Mouse (Mus musculus) CD4-positive naive resting alpha-beta T cell, adult 76 days (primary cell): ENCODE results near the gene Iqce. TPM values are rescaled to one million over a fixed set of nuclear protein-coding genes. Genes with fewer than 3 reads are reported as not detected.

Source experiments
- total RNA-seq: library from RNA; stranded (reverse); gene quantifications from one replicate; pipeline ENCODE4 v1.2.4, GENCODE M21; 2023

The Iqce gene
- total RNA-seq = 43.6 TPM

DNA sequence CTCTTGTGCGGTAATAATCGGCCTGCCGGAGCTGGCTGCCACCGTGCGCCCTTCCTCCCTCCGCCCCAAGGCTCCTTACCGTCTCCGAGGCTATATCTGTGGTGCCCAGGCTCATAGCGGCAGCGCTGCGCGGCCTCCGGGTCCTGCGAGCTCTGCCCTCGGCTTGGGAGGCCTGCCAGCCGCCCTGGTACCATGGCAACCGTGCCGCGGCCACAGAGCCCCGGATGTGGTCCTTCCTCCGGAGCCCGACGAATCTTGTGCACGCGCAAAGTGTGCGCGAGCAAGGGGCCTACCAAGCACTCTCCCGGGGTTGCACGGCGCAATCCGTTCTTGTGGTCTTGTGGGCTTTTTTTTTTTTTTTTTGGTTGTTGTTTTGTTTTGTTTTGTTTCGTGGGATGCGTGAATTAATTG, at the start of gene Iqce:
Gene Iqce (minus strand): TSS at position 276 of the 411 bp plus-strand sequence.

DNA sequence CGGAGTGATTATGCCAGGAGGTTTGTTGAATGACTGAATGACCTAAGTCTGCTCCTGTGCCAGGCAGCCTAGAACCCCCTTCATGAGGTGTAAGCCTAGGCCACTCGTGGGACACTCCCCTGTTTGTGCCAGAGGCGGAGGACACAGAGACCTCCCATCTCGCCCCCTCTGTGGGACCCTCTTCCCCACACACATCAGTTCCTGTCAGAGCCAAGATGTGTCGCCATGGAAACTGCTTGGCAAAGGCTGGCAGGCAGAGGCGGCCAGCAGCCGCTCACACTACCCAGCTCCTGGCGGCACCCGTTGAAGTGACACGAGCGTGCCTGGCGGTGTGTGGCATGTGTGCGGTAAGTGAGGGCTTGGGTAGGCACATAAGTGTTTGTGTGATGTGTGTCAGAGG, 21.6 kb upstream of the Iqce start, which contains the start of gene Amz1:
Gene Amz1 (plus strand): TSS at position 306 of the 400 bp plus-strand sequence.

DNA sequence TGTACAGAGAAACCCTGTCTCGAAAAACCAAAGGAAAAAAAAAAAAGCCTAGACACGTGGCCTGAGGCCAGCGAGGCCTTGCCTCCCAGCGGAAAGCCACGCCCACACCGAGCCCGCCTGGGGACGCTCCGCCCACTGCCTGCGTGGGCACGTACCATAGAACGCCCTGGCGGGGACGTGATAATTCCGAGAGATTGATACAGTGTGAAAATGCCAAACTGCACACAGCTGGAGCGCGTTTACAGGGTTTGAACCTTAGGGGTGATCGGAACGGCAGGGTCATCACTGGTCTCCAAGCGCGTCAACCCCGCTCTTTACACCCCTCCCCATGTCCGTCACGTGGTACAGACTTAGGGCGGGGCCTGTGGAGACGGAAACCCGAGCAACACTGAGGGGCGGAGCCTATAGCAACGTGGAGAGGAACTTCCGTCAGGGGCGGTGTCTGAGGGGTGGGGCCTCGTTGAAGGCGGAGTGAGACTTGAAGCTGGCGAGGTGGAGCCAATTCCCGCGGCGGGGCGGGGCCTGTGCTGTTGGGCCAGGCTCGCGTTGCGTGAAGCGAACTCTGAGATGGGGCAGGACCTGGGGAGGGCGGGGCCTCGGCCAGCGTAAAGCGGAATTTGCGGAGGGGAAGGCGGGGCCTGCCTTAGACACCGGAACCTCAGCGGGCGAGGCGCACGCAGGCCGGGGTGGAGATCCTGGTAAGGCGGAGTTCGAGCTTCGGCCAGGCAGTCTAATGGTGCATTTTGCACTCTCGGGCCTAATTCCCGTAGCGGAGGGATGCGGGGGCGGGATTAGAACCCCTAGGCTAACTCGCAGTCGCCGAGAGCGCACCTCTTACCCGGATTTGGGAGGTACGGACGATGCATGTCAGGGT, 2.4 kb upstream of the Iqce start, which contains the start of gene Brat1:
Gene Brat1 (plus strand): TSS at position 634 of the 874 bp plus-strand sequence.

DNA sequence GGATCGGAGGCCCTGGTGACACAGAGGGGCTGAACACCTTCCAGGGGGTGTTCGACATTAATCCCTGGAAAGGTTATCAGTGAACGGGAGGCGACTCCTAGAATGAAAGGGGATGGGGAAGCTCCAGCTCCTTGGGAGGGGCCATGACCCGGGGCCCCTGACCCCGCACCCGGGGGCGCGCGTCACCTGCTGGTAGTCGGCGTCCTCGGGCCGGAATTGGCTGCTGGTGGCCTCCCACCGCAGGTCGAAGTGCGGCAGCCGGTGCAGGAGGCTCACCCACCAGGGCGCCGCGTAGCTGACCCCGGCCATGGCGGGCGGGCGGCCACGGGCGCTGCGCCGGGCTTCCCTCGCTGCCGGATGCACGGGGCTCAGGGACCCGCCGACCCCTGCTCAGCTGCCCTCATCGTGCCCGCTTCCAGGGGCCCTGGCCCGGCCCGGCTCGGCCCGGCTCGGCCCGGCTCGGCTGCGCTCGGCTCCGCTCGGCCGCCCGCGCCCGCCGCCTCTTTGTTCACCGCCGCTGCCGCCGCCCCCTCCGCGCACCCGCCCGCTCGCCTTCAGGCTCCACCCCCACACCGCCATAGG, 53.6 kb downstream of the Iqce start, which contains the start of gene Ttyh3:
Gene Ttyh3 (minus strand): TSS at position 513 of the 582 bp plus-strand sequence.

Other genes with a start within 250 kb of the Iqce start
- 9.1 TPM for gene Chst12, start 196.8 kb downstream of the Iqce start, total RNA-seq
- 1.0 TPM for gene Grifin, start 137.3 kb downstream of the Iqce start, total RNA-seq
- 102 TPM for gene Lfng, start 95.1 kb downstream of the Iqce start, total RNA-seq
- 114 TPM for gene Ttyh3, start 53.3 kb downstream of the Iqce start, total RNA-seq
- 18.2 TPM for gene Brat1, start 2.6 kb upstream of the Iqce start, total RNA-seq
- 5.2 TPM for gene Amz1, start 21.7 kb upstream of the Iqce start, total RNA-seq
- gene Gna12, start 128.1 kb upstream of the Iqce start, total RNA-seq = 20.8 TPM